In genomic region chr4:141324771-141325191, GRCm38 (mm10) we compare ENCODE assay signal across 12 mouse cellular contexts. TPM values are rescaled to one million over a fixed set of nuclear protein-coding genes. Genes with fewer than 3 reads are reported as not detected.
A peak's percentile ranks its signal among the peaks of the same experiment; 100 is the strongest.
DNase-seq lines count a peak whose midpoint lies in the region; ATAC-seq and TF ChIP-seq lines count a peak whose summit lies in the region.
"Had no signal": no experiment of that assay in that cellular context is flagged by ENCODE, and none has a peak within 500 bp of the region (broad histone marks: within the 10 kb centered on the region; RNA-seq: fewer than 3 reads in every experiment).

No protein-coding gene starts in this region.

- no peak overlapping the region for H3K4me3 ChIP-seq in lung, embryonic 15.5 days
- H3K4me3 ChIP-seq in heart, embryonic 13.5 days: no peak overlapping the region
- no peak overlapping the region for H3K4me3 ChIP-seq in limb, embryonic 15.5 days
- no peak overlapping the region for H3K4me3 ChIP-seq in thymus, adult 2 months (ENCODE audit: control insufficient read depth, insufficient read depth, low read length)
- H3K4me3 ChIP-seq: hindbrain, embryonic 15.5 days had no signal

- no peaks in the 10 kb centered on the region for H3K27me3 ChIP-seq in lung, embryonic 15.5 days
- H3K27me3 ChIP-seq in heart, embryonic 13.5 days (replicated peaks): no peaks in the 10 kb centered on the region
- no peaks in the 10 kb centered on the region for H3K27me3 ChIP-seq in limb, embryonic 15.5 days
- H3K27me3 ChIP-seq in thymus, adult 2 months (ENCODE audit: control insufficient read depth, insufficient read depth, low read length): no peaks in the 10 kb centered on the region
- H3K27me3 ChIP-seq: hindbrain, embryonic 15.5 days had no signal

- H3K4me1 ChIP-seq in lung, embryonic 15.5 days: peaks cover 11% of the 10 kb centered on the region
- peaks cover 31% of the 10 kb centered on the region for H3K4me1 ChIP-seq in heart, embryonic 13.5 days
- H3K4me1 ChIP-seq in limb, embryonic 15.5 days: peaks cover 46% of the 10 kb centered on the region
- no peaks in the 10 kb centered on the region for H3K4me1 ChIP-seq in thymus, adult 2 months (replicated peaks; ENCODE audit: control insufficient read depth, insufficient read depth, low read length)
- H3K4me1 ChIP-seq: hindbrain, embryonic 15.5 days had no signal

- ATAC-seq in lung, embryonic 15.5 days (ENCODE audit: borderline replicate concordance, extremely low read depth, low FRiP score, low TSS enrichment): no peak
- ATAC-seq in heart, embryonic 13.5 days (ENCODE audit: extremely low read depth, insufficient number of reproducible peaks, low FRiP score, low TSS enrichment): no peak
- ATAC-seq in limb, embryonic 15.5 days (ENCODE audit: insufficient number of reproducible peaks, low FRiP score, low TSS enrichment, low read depth): no peak

- H3K36me3 ChIP-seq in lung, embryonic 15.5 days: peaks cover 48% of the 10 kb centered on the region
- peaks cover 78% of the 10 kb centered on the region for H3K36me3 ChIP-seq in heart, embryonic 13.5 days
- H3K36me3 ChIP-seq in limb, embryonic 15.5 days: peaks cover 35% of the 10 kb centered on the region
- no peaks in the 10 kb centered on the region for H3K36me3 ChIP-seq in thymus, adult 2 months (ENCODE audit: control insufficient read depth, insufficient read depth, low read length)
- H3K36me3 ChIP-seq: hindbrain, embryonic 15.5 days had no signal

- peak; percentile 79 to 85 for DNase-seq in adrenal gland, adult (ENCODE audit: inconsistent age in 2 of 2, low spot score in 1 of 2)
- DNase-seq in adrenal gland, adult 18-20 months (ENCODE audit: low spot score in 2 of 2): no peak
- DNase-seq in lung, adult 18-20 months: no peak
- DNase-seq in thymus, adult 2 months: no peak
- no peak for DNase-seq in layer of hippocampus, adult 8-10 months (ENCODE audit: low spot score in 2 of 2)
- DNase-seq: left cerebral cortex, postnatal 4 days had no signal

- no peak for TF ChIP-seq CTCF in thymus, adult 2 months (IDR thresholded peaks at IDR 0.05; ENCODE audit: borderline replicate concordance, control insufficient read depth, extremely low read depth, insufficient read depth, low read length, poor library complexity)

- no peak overlapping the region for H3K9ac ChIP-seq in lung, embryonic 15.5 days
- H3K9ac ChIP-seq in heart, embryonic 13.5 days: no peak overlapping the region
- no peak overlapping the region for H3K9ac ChIP-seq in limb, embryonic 15.5 days
- H3K9ac ChIP-seq: hindbrain, embryonic 15.5 days had no signal

- no peak overlapping the region for H3K4me2 ChIP-seq in lung, embryonic 15.5 days
- H3K4me2 ChIP-seq in heart, embryonic 13.5 days: no peak overlapping the region
- no peak overlapping the region for H3K4me2 ChIP-seq in limb, embryonic 15.5 days
- H3K4me2 ChIP-seq: hindbrain, embryonic 15.5 days; midbrain, embryonic 11.5 days had no signal

- H3K9me3 ChIP-seq in lung, embryonic 15.5 days: no peaks in the 10 kb centered on the region
- no peaks in the 10 kb centered on the region for H3K9me3 ChIP-seq in heart, embryonic 13.5 days
- H3K9me3 ChIP-seq in limb, embryonic 15.5 days: no peaks in the 10 kb centered on the region
- H3K9me3 ChIP-seq: hindbrain, embryonic 15.5 days had no signal

- 0 out of 2 replicates have a peak overlapping the region, but pooled peaks have one; percentile 29 for H3K27ac ChIP-seq in lung, embryonic 15.5 days
- H3K27ac ChIP-seq in heart, embryonic 13.5 days (replicated peaks): peak overlapping the region; percentile 77
- peak overlapping the region; percentile 23 for H3K27ac ChIP-seq in limb, embryonic 15.5 days
- H3K27ac ChIP-seq in thymus, adult 2 months (ENCODE audit: control insufficient read depth, insufficient read depth, low read length): no peak overlapping the region
- H3K27ac ChIP-seq: hindbrain, embryonic 15.5 days had no signal

- TF ChIP-seq POLR2A in thymus, adult 2 months (IDR thresholded peaks at IDR 0.05; ENCODE audit: control insufficient read depth, extremely low read depth, insufficient read depth, low read length, poor library complexity): no peak

- 77% methylated on average over 6 of the region's 6 CpGs for WGBS in lung, embryonic 15.5 days
- 59% methylated on average over 6 of the region's 6 CpGs for WGBS in heart, embryonic 13.5 days
- WGBS in limb, embryonic 15.5 days: 88% methylated on average over 6 of the region's 6 CpGs
- WGBS in thymus, adult 2 months: 91% methylated on average over 6 of the region's 6 CpGs

RNA-seq across cellular contexts. Expression of gene Epha2, which starts 23.7 kb away (rescaled TPM):
- total RNA-seq in adrenal gland, adult 18-20 months (2021): 10 to 100 TPM; 12.0 to 18.1 TPM
- polyA plus RNA-seq in lung, embryonic 15.5 days (2015; fragmentation: Nextera tagmentation; extraction: Ambion mirVana): 10.8 and 11.0 TPM in 2 replicates
- polyA plus RNA-seq in heart, embryonic 13.5 days (2015; fragmentation: Nextera tagmentation; extraction: Ambion mirVana): 4.0 and 4.3 TPM in 2 replicates
- polyA plus RNA-seq in limb, embryonic 15.5 days (2015; fragmentation: Nextera tagmentation; extraction: Ambion mirVana): 6.2 and 6.5 TPM in 2 replicates
- 3.6 and 3.9 TPM in 2 replicates for polyA plus RNA-seq in thymus, adult 2 months (2012; rRNA removed)
- 1 to 10 TPM; 1.3 to 2.7 (median 2.2) TPM for total RNA-seq in layer of hippocampus, adult 8-10 months (2022)

RNA-seq across cellular contexts. Expression of gene Fam131c, which starts 43.2 kb away (rescaled TPM):
- 1 to 10 TPM; 1.3 to 2.4 TPM for total RNA-seq in adrenal gland, adult 18-20 months (2021)
- polyA plus RNA-seq in lung, embryonic 15.5 days (2015; fragmentation: Nextera tagmentation; extraction: Ambion mirVana): 3.1 and 3.6 TPM in 2 replicates
- 1.2 TPM in 2 replicates for polyA plus RNA-seq in heart, embryonic 13.5 days (2015; fragmentation: Nextera tagmentation; extraction: Ambion mirVana)
- 1.6 and 1.9 TPM in 2 replicates for polyA plus RNA-seq in limb, embryonic 15.5 days (2015; fragmentation: Nextera tagmentation; extraction: Ambion mirVana)
- polyA plus RNA-seq in thymus, adult 2 months (2012; rRNA removed): 0.17 and 0.40 TPM in 2 replicates
- 1 to 10 TPM; 2.4 to 3.6 (median 2.8) TPM for total RNA-seq in layer of hippocampus, adult 8-10 months (2022)
- total RNA-seq: MEL had no signal

Comparison
In these comparisons a context has a peak if more than half of its experiments do, and no peak if none do; other contexts are left out.
1. DNase-seq: peak in adrenal gland, adult (2 of 2); none in adrenal gland, adult 18-20 months (0 of 2), lung, adult 18-20 months (0 of 2), thymus, adult 2 months (single experiment) and layer of hippocampus, adult 8-10 months (0 of 2).